Mouse (Mus musculus) retina, postnatal 7 days (tissue): ENCODE data around the gene Gan.

ENCODE experiments used
- DNase-seq: peaks from one replicate; pipeline ENCODE4 v3.0.0-alpha.2; 2012; ENCODE audit warnings: low read depth, low spot score

Gan gene

GRCm38 (mm10) chr8:117252650-117253049 is 94.7 kb downstream of the Gan start:
- DNase-seq: no peak

GRCm38 (mm10) chr8:117253390-117254269 is 95.7 kb downstream of the Gan start:
- no peak for DNase-seq

DNA sequence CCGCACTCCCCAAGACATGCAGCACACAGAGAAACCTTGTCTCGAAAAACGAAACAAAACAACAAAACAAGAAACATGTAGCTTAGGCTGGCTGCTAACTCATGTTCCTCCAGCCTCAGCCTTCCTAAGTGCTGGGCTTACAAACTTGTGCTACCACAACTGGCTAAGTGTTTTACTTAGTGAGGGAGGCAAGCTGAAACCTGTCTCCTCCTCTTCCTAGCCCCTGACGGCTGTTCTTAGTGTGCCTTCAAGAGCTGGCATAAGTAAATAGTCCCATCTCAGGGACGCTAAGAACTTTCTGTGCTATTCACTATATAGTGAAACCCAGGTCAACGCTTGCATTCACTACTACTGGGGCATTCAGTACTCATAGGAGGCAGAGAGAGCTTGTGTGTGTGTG is 96.6 kb downstream of the Gan start:
- DNase-seq: no peak

DNA sequence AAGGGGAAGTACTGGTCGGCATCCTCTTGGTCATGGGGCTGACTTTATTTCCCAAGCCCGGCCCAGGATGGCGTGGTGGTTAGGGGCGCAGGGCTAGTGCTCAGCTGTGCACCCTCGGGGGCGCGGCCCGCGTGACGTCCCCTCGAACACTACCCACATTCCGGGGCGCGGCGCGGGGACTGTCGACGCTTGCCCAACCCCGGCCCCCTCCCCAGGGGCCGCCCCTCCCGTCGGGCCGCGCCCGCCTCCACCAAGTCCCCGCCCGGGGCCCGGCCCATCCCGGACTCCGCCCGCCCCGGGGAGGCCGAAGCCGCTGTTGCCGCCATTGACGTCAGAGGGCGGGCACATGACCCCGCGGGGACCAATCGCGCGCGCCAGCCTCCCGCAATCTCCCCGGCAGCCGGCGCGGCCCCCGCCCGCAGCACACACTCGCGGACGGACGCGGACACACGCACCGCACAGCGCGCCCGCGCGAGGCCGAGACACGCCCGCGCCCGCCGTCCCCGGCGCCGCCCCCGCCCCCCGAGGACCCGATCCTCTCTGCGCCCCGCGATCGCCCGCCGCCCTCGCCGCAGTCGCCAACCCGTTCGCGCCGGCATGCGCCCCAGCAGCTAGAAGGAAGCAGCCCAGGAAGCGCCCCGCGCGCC is 98.5 kb downstream of the Gan start:
- DNase-seq: peak; percentile 79

GRCm38 (mm10) chr8:117257029-117257820 is 99.3 kb downstream of the Gan start, which contains the start of gene Cmip:
TSS of gene Cmip (plus strand) at chr8:117257064.
- no peak for DNase-seq

- DNase-seq: no peak
These were observed 100.1 kb downstream of the Gan start for GRCm38 (mm10) chr8:117257821-117258575.

DNA sequence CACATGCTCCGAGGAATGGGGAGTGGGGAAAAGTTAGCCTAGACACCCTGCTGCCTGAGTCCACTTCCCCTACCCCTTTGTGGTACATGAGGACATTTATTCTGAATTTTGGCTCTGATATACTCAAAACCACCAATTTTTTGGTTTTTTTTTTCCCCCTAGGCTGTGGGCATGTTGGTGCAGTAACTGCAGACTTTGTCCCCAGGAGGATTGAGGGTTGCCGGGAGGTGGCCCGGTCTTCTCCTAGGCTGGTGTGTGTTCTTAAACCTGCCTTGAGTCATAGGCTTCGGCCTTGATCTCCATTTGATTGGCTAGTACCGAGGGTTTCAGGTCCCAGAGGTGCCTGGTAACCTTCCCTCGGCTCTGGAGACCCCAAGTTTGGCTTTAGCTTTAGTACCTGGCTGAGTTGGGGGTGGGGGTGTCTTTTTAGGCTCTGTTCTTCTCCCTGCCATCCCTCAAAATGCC is 100.7 kb downstream of the Gan start:
- no peak for DNase-seq

DNA sequence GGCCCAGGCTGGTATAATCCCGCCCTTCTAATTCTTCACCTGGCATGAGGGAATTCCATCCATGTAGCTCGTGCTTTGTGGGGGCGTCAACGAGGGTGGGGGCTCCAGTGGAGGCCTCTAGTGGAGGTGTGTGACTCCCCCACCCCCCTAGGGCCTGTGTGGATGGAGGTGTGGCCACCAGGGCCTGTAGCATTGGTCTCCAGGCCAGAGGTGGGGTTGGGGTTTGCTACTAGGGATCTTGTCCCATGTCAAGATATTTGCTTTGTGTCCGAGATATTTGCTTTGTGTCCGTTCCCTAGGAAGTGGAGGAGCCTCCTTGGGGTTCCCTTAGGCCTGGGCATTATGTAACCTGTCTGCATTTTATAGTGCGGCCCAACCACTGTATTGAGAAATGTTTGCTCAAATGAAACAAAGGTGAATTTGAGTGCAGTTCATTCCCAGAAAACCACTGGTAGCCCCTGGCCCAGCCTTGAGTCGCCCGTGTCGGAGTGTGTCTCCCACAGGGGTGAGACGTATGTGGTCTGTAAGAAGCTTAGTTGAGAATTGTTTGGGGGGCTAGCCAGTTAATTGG is 101.6 kb downstream of the Gan start:
- DNase-seq: no peak

GRCm38 (mm10) chr8:117260234-117260929 is 102.4 kb downstream of the Gan start:
- DNase-seq: no peak

- no peak for DNase-seq
These were observed 103.1 kb downstream of the Gan start for GRCm38 (mm10) chr8:117260930-117261475.

- no peak for DNase-seq
These were observed 103.8 kb downstream of the Gan start for GRCm38 (mm10) chr8:117261702-117262101.

DNA sequence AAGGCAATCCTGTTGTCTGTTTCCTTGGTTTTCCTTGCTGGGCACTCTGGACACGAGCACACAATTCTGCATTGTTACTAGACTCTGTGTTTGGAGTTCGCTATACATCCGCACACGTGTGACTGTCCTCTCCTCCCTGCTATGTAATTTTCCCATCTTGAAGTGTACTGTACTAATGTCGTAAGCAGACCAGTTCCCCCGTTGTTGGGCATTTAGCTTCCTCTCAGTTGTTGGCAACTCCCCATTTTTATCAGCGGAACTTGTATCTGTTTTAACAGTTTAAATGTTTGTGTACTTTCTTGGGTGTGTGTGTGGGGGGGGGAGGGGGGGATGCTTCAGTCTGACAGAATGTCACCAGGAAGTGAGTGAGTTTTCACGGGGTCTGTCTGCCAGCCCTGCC is 104.8 kb downstream of the Gan start:
- DNase-seq: no peak

GRCm38 (mm10) chr8:117263442-117263841 is 105.5 kb downstream of the Gan start:
- no peak for DNase-seq

DNA sequence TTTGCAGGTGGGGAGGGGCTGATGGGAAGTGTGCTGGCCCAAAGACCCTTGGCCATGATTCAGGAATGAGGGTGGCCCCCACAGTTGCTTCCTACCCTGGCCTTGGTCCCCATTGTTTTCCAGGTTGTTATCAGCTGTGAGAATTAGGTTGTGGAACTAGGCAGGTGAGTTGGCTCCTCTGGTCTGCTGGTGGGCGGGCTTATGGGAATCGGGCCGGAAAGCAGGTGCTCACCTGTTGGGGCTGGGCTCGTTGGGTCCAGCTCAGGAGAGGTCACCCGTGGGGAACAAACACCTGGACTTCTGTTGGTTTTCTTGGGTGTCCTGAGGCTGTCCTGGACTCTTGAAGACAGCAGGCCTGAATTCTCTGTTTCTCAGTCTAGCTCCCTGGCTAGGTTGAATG is 107.1 kb downstream of the Gan start:
- DNase-seq: no peak
